Mouse (Mus musculus): ENCODE measurements around the gene Slc1a6. TPM values are rescaled to one million over a fixed set of nuclear protein-coding genes. Genes with fewer than 3 reads are reported as not detected.
"Not testable (repeated sequence)": the region's sequence is repeated elsewhere in the genome, so short reads cannot be mapped to it uniquely, and the experiment has no call there.

The Slc1a6 gene
- polyA plus RNA-seq, 1 experiment from 2014 or later, result 0.66 TPM

GRCm38 (mm10) chr10:78775830-78776229, 4.5 kb upstream of the Slc1a6 start:
- peaks cover 3% of the 10 kb centered on the region; the same call in 1 of the 2 replicates for H3K4me1 ChIP-seq (replicated peaks)
- WGBS, result 54% methylated on average over 4 of the region's 4 CpGs
- H3K9me3 ChIP-seq (replicated peaks), result no peaks in the 10 kb centered on the region
- H3K27ac ChIP-seq (ENCODE audit: poor library complexity, severe bottlenecking), result no peak overlapping the region
- no peak overlapping the region for H3K4me3 ChIP-seq
- no peaks in the 10 kb centered on the region for H3K36me3 ChIP-seq
- ATAC-seq (ENCODE audit: insufficient number of reproducible peaks, low FRiP score), result no peak
- peaks cover 21% of the 10 kb centered on the region for H3K27me3 ChIP-seq (replicated peaks)
- no peak overlapping the region for H3K9ac ChIP-seq
- H3K4me2 ChIP-seq, result no peak overlapping the region

- Histone ChIP-seq H3K4me2 (peak overlapping the region; percentile 100), H3K36me3 (no peaks in the 10 kb centered on the region), H3K9ac (peak overlapping the region; percentile 70; the same call in 1 of the 2 replicates), H3K27me3 (replicated peaks) (peaks cover 28% of the 10 kb centered on the region), H3K4me1 (replicated peaks) (peaks cover 3% of the 10 kb centered on the region; the same call in 1 of the 2 replicates), H3K4me3 (peak overlapping the region; percentile 70), H3K9me3 (replicated peaks) (no peaks in the 10 kb centered on the region), H3K27ac (ENCODE audit: poor library complexity, severe bottlenecking) (no peak overlapping the region)
- ATAC-seq (ENCODE audit: insufficient number of reproducible peaks, low FRiP score), result no peak
- WGBS, result 60% methylated on average over 9 of the region's 9 CpGs
These were observed 769 bp upstream of the Slc1a6 start for GRCm38 (mm10) chr10:78779527-78779926.

GRCm38 (mm10) chr10:78787566-78788087, 7.3 kb downstream of the Slc1a6 start:
- H3K4me3 ChIP-seq, result peak overlapping the region; percentile 49
- WGBS, result 7% methylated on average over 22 of the region's 22 CpGs

GRCm38 (mm10) chr10:78790561-78790960, 10.3 kb downstream of the Slc1a6 start:
- H3K27ac ChIP-seq (ENCODE audit: poor library complexity, severe bottlenecking), result no peak overlapping the region
- ATAC-seq (ENCODE audit: insufficient number of reproducible peaks, low FRiP score), result no peak
- H3K27me3 ChIP-seq (replicated peaks), result no peaks in the 10 kb centered on the region
- H3K9ac ChIP-seq, result no peak overlapping the region
- no peaks in the 10 kb centered on the region for H3K36me3 ChIP-seq
- no peaks in the 10 kb centered on the region for H3K9me3 ChIP-seq (replicated peaks)
- no peak overlapping the region for H3K4me3 ChIP-seq
- 23% methylated on average over 1 of the region's 1 CpGs for WGBS
- no peaks in the 10 kb centered on the region for H3K4me1 ChIP-seq (replicated peaks)
- H3K4me2 ChIP-seq, result no peak overlapping the region

More at GRCm38 (mm10) chr10:78787566-78788087, 7.3 kb downstream of the Slc1a6 start:
- peak overlapping the region; percentile 53 for H3K9ac ChIP-seq
- H3K9me3 ChIP-seq (replicated peaks), result no peaks in the 10 kb centered on the region
- peak overlapping the region; percentile 73 for H3K4me2 ChIP-seq
- H3K27ac ChIP-seq (ENCODE audit: poor library complexity, severe bottlenecking), result no peak overlapping the region
- no peaks in the 10 kb centered on the region for H3K36me3 ChIP-seq
- no peaks in the 10 kb centered on the region for H3K27me3 ChIP-seq (replicated peaks)
- no peaks in the 10 kb centered on the region for H3K4me1 ChIP-seq (replicated peaks)
- peak; percentile 85 for ATAC-seq (ENCODE audit: insufficient number of reproducible peaks, low FRiP score)

GRCm38 (mm10) chr10:78801449-78801848, 21.2 kb downstream of the Slc1a6 start:
- no peaks in the 10 kb centered on the region for H3K9me3 ChIP-seq (replicated peaks)
- H3K4me3 ChIP-seq, result no peak overlapping the region
- no peaks in the 10 kb centered on the region for H3K27me3 ChIP-seq (replicated peaks)
- H3K9ac ChIP-seq, result no peak overlapping the region
- H3K4me2 ChIP-seq, result no peak overlapping the region
- no peak overlapping the region for H3K27ac ChIP-seq (ENCODE audit: poor library complexity, severe bottlenecking)
- no peak for ATAC-seq (ENCODE audit: insufficient number of reproducible peaks, low FRiP score)
- WGBS, result 70% methylated on average over 2 of the region's 2 CpGs
- no peaks in the 10 kb centered on the region for H3K4me1 ChIP-seq (replicated peaks)
- no peaks in the 10 kb centered on the region for H3K36me3 ChIP-seq

GRCm38 (mm10) chr10:78812358-78813060, 32.2 kb downstream of the Slc1a6 start:
- H3K27ac ChIP-seq (ENCODE audit: poor library complexity, severe bottlenecking), result no peak overlapping the region
- no peak for ATAC-seq (ENCODE audit: insufficient number of reproducible peaks, low FRiP score)
- H3K4me3 ChIP-seq, result no peak overlapping the region
- peaks cover 8% of the 10 kb centered on the region; the same call in 1 of the 2 replicates for H3K9me3 ChIP-seq (replicated peaks)
- H3K9ac ChIP-seq, result no peak overlapping the region
- H3K4me1 ChIP-seq (replicated peaks), result no peaks in the 10 kb centered on the region
- no peak overlapping the region for H3K4me2 ChIP-seq
- H3K36me3 ChIP-seq, result no peaks in the 10 kb centered on the region
- no peaks in the 10 kb centered on the region for H3K27me3 ChIP-seq (replicated peaks)
- WGBS, result 60% methylated on average over 6 of the region's 6 CpGs

GRCm38 (mm10) chr10:78840456-78840855, 60.2 kb downstream of the Slc1a6 start:
- H3K9ac ChIP-seq; H3K27ac ChIP-seq (ENCODE audit: poor library complexity, severe bottlenecking); H3K4me1 ChIP-seq (replicated peaks); H3K36me3 ChIP-seq; H3K27me3 ChIP-seq (replicated peaks); H3K9me3 ChIP-seq (replicated peaks); H3K4me2 ChIP-seq; ATAC-seq (ENCODE audit: insufficient number of reproducible peaks, low FRiP score); H3K4me3 ChIP-seq: not testable (repeated sequence)
- 80% methylated on average over 12 of the region's 12 CpGs for WGBS

- H3K27me3 ChIP-seq (replicated peaks), result no peaks in the 10 kb centered on the region
- H3K4me3 ChIP-seq, result no peak within 1 kb of the TSS
- H3K9ac ChIP-seq, result no peak within 1 kb of the TSS
- H3K27ac ChIP-seq (ENCODE audit: poor library complexity, severe bottlenecking), result no peak within 1 kb of the TSS
- no peaks in the 10 kb centered on the region; the same call in 1 of the 2 replicates for H3K9me3 ChIP-seq (replicated peaks)
- no peak within 1 kb of the TSS for H3K4me2 ChIP-seq
- no peaks in the 10 kb centered on the region for H3K36me3 ChIP-seq
- H3K4me1 ChIP-seq (replicated peaks), result no peaks in the 10 kb centered on the region
- ATAC-seq (ENCODE audit: insufficient number of reproducible peaks, low FRiP score), result no peak
- 60% methylated on average over 2 of the region's 2 CpGs for WGBS
These were observed 71.8 kb downstream of the Slc1a6 start, which contains the start of gene Olfr1356 for GRCm38 (mm10) chr10:78852066-78852465. Gene Olfr1356, minus strand, starts transcription at chr10:78852166.

Other genes starting within 250 kb of the Slc1a6 start
- gene Ilvbl, start 206.2 kb upstream of the Slc1a6 start, polyA plus RNA-seq (2016; fragmentation: Nextera tagmentation; extraction: Ambion mirVana), result 46.5 and 47.6 TPM in 2 replicates
- 14.2 and 15.3 TPM in 2 replicates for gene Syde1, start 188.5 kb upstream of the Slc1a6 start, polyA plus RNA-seq (2016; fragmentation: Nextera tagmentation; extraction: Ambion mirVana)
- not detected in 2 replicates for gene Olfr1357, start 162.4 kb upstream of the Slc1a6 start, polyA plus RNA-seq (2016; fragmentation: Nextera tagmentation; extraction: Ambion mirVana)
- not detected in 2 replicates for gene Casp14, start 62.2 kb upstream of the Slc1a6 start, polyA plus RNA-seq (2016; fragmentation: Nextera tagmentation; extraction: Ambion mirVana)
- gene Ccdc105, start 27.4 kb upstream of the Slc1a6 start, polyA plus RNA-seq (2016; fragmentation: Nextera tagmentation; extraction: Ambion mirVana), result not detected in 2 replicates
- gene Olfr1356, start 71.7 kb downstream of the Slc1a6 start, polyA plus RNA-seq (2016; fragmentation: Nextera tagmentation; extraction: Ambion mirVana), result not detected in 2 replicates
- not detected in 2 replicates for gene Olfr1355, start 95.0 kb downstream of the Slc1a6 start, polyA plus RNA-seq (2016; fragmentation: Nextera tagmentation; extraction: Ambion mirVana)
- not detected in 2 replicates for gene Olfr1354, start 132.7 kb downstream of the Slc1a6 start, polyA plus RNA-seq (2016; fragmentation: Nextera tagmentation; extraction: Ambion mirVana)
- gene Olfr8, start 170.1 kb downstream of the Slc1a6 start, polyA plus RNA-seq (2016; fragmentation: Nextera tagmentation; extraction: Ambion mirVana), result not detected in 2 replicates
- not detected in 2 replicates for gene Olfr1353, start 182.8 kb downstream of the Slc1a6 start, polyA plus RNA-seq (2016; fragmentation: Nextera tagmentation; extraction: Ambion mirVana)
- not detected in 2 replicates for gene Olfr1352, start 200.6 kb downstream of the Slc1a6 start, polyA plus RNA-seq (2016; fragmentation: Nextera tagmentation; extraction: Ambion mirVana)
- not detected in 2 replicates for gene Olfr1351, start 232.0 kb downstream of the Slc1a6 start, polyA plus RNA-seq (2016; fragmentation: Nextera tagmentation; extraction: Ambion mirVana)
- not detected in 2 replicates for gene Olfr57, start 248.2 kb downstream of the Slc1a6 start, polyA plus RNA-seq (2016; fragmentation: Nextera tagmentation; extraction: Ambion mirVana)